In the genomic region with DNA sequence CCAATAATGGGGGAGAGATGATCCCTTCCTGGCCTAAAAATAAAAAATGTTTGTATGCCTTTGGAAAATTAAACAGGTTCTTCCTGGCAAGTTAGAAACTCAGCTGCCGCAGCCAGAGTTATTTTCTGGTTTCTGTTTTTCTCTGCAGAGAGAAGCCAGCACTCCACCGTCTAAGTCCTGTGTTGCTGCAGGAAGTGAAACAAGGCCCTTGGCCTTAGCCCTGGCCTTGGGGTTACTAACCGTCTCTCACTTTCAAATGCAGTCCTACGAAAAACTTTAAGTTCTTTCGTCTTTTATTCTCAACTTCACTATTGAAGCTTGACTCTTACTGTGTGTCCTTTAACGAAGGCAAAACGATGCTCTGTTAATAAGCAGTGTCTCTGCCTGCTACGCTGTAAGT, we compare ENCODE assay signal across 21 mouse cellular contexts.
DNase-seq lines count a peak whose midpoint lies in the region; TF ChIP-seq lines count a peak whose summit lies in the region.
"Had no signal": no experiment of that assay in that cellular context is flagged by ENCODE, and none has a peak within 500 bp of the region (broad histone marks: within the 10 kb centered on the region; RNA-seq: fewer than 3 reads in every experiment).

No protein-coding gene starts in this region.

- 74% methylated on average over 8 of the region's 8 CpGs for WGBS in heart, embryonic 10.5 days
- 59% methylated on average over 8 of the region's 8 CpGs for WGBS in spleen, adult 2 months
- 77% methylated on average over 8 of the region's 8 CpGs for WGBS in limb, embryonic 10.5 days

- H3K27me3 ChIP-seq in heart, embryonic 10.5 days (ENCODE audit: insufficient read depth, poor library complexity, severe bottlenecking), result no peaks in the 10 kb centered on the region; the same call in 1 of the 2 replicates
- H3K27me3 ChIP-seq in spleen, adult 2 months (ENCODE audit: control insufficient read depth, insufficient read depth, low read length), result no peaks in the 10 kb centered on the region
- H3K27me3 ChIP-seq in limb, embryonic 10.5 days (ENCODE audit: low read depth, poor library complexity, severe bottlenecking), result no peaks in the 10 kb centered on the region
- H3K27me3 ChIP-seq: embryonic facial prominence, embryonic 13.5 days; hindbrain, embryonic 15.5 days; kidney, embryonic 15.5 days; limb, embryonic 13.5 days; liver, embryonic 12.5 days had no signal

- H3K27ac ChIP-seq in heart, embryonic 10.5 days, result peak overlapping the region; percentile 19; the same call in 1 of the 2 replicates
- H3K27ac ChIP-seq in spleen, adult 2 months (ENCODE audit: insufficient read depth, low read length), result 0 out of 2 replicates have a peak overlapping the region, but pooled peaks have one; percentile 35
- H3K27ac ChIP-seq in limb, embryonic 10.5 days, result peak overlapping the region; percentile 73
- H3K27ac ChIP-seq: embryonic facial prominence, embryonic 13.5 days; hindbrain, embryonic 15.5 days; kidney, embryonic 15.5 days; limb, embryonic 13.5 days; liver, embryonic 12.5 days had no signal

- DNase-seq in heart, embryonic 10.5 days (ENCODE audit: low spot score), result no peak
- DNase-seq in heart, postnatal 36 days, result no peak
- no peak for DNase-seq in spleen, adult 2 months (ENCODE audit: low read depth in 1 of 2, low spot score in 2 of 2)
- no peak for DNase-seq in spleen, postnatal 4 days (ENCODE audit: low spot score in 2 of 2)
- DNase-seq in limb, embryonic 10.5 days (ENCODE audit: low spot score), result no peak
- DNase-seq in heart, adult 9 months (ENCODE audit: low spot score in 2 of 2), result no peak
- DNase-seq in layer of hippocampus, adult 18-20 months (ENCODE audit: low spot score in 2 of 2), result no peak
- no peak for DNase-seq in urinary bladder, adult 18-20 months (ENCODE audit: low spot score in 2 of 2)
- DNase-seq: cerebellum, adult 18-20 months; cerebellum, postnatal 14 days; forebrain, postnatal 0 days; gastrocnemius, postnatal 10 days; heart, postnatal 4 days; lung, adult 18-20 months; lung, postnatal 4 days; thymus, postnatal 4 days had no signal

- TF ChIP-seq POLR2A in spleen, adult 2 months (IDR thresholded peaks at IDR 0.05; ENCODE audit: low read depth, low read length), result no peak

- no peaks in the 10 kb centered on the region for H3K36me3 ChIP-seq in heart, embryonic 10.5 days
- H3K36me3 ChIP-seq in spleen, adult 2 months (ENCODE audit: control insufficient read depth, insufficient read depth, low read length), result no peaks in the 10 kb centered on the region
- H3K36me3 ChIP-seq in limb, embryonic 10.5 days, result no peaks in the 10 kb centered on the region
- H3K36me3 ChIP-seq: embryonic facial prominence, embryonic 13.5 days; hindbrain, embryonic 15.5 days; kidney, embryonic 15.5 days; limb, embryonic 13.5 days; liver, embryonic 12.5 days had no signal

- intact Hi-C loops in heart, postnatal 36 days (cut with DNase I), result no loop called here

- H3K4me1 ChIP-seq in heart, embryonic 10.5 days, result no peaks in the 10 kb centered on the region
- no peaks in the 10 kb centered on the region for H3K4me1 ChIP-seq in spleen, adult 2 months (ENCODE audit: control insufficient read depth, insufficient read depth, insufficient read length)
- peaks cover 46% of the 10 kb centered on the region for H3K4me1 ChIP-seq in limb, embryonic 10.5 days
- H3K4me1 ChIP-seq: liver, embryonic 12.5 days had no signal

- no peaks in the 10 kb centered on the region for H3K9me3 ChIP-seq in heart, embryonic 10.5 days
- no peaks in the 10 kb centered on the region for H3K9me3 ChIP-seq in limb, embryonic 10.5 days (replicated peaks)
- H3K9me3 ChIP-seq: embryonic facial prominence, embryonic 13.5 days; hindbrain, embryonic 15.5 days; kidney, embryonic 15.5 days; limb, embryonic 13.5 days; liver, embryonic 12.5 days had no signal

- no peak overlapping the region for H3K4me3 ChIP-seq in heart, embryonic 10.5 days
- H3K4me3 ChIP-seq in spleen, adult 2 months (ENCODE audit: extremely low read depth, insufficient read depth, insufficient read length), result no peak overlapping the region
- no peak overlapping the region for H3K4me3 ChIP-seq in limb, embryonic 10.5 days
- H3K4me3 ChIP-seq: embryonic facial prominence, embryonic 13.5 days; hindbrain, embryonic 15.5 days; kidney, embryonic 15.5 days; limb, embryonic 13.5 days; liver, embryonic 12.5 days had no signal

- no peak for TF ChIP-seq CTCF in spleen, adult 2 months (IDR thresholded peaks at IDR 0.05; ENCODE audit: extremely low read depth, insufficient read depth, insufficient read length, insufficient replicate concordance)

Comparison
In these comparisons a context has a peak if more than half of its experiments do, and no peak if none do; other contexts are left out.
1. H3K27ac ChIP-seq: peak in every context shown above with its lines; median percentile 73 in limb, embryonic 10.5 days; 35 in spleen, adult 2 months; 19 in heart, embryonic 10.5 days.